Mouse (Mus musculus): ENCODE results near the gene G6pc3.
"Not testable (repeated sequence)": the region's sequence is repeated elsewhere in the genome, so short reads cannot be mapped to it uniquely, and the experiment has no call there.

G6pc3 gene

DNA sequence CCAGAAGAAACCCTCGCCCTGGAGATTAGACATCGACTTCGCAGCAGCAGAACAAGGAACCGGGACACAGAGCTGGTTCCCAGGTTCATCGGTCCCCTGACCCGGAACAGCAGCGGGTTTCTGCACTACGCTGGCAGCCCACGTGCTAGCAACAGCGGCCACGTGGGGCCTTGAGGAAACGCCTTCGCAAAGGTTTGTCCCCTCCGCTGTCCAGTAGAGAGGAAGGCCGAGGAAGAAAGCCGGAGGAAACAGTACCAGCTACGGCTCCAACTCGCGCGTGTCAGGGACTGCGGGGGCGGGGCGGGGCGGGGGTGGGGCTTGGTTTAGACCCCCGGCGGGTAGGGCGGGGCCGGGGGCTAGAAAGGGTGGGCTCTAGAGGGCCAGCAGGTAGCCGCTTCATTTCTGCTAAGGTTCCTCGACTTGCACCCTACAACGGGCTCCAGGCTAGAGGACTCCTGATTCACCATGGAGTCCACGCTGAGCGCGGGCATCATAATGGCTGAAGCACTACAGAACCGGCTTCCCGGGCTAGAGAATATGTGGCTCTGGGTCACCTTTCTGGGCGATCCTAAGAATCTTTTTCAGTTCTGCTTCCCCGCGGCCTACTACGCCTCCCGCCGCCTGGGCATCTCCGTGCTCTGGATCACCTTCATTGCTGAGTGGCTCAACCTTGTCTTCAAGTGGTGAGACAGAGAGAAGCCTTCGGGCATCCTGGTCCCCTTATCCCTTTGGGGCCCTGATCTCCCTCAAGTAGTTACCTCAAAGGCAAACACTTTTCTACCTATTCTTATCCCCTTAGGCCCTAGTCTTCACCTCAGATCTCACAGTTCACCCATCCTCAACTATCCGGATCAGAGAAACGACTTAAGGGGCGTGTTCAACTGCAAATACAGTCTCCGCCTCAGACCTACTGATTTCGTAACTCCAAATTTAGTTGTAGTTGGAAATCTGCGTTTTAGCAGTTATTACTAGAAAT is at the start of gene G6pc3:
TSS of gene G6pc3 (plus strand) at position 160 of the 976 bp plus-strand sequence.
- in situ Hi-C loops (cut with MboI; ENCODE audit: low sequenced_read_pairs), result no loop called here

DNA sequence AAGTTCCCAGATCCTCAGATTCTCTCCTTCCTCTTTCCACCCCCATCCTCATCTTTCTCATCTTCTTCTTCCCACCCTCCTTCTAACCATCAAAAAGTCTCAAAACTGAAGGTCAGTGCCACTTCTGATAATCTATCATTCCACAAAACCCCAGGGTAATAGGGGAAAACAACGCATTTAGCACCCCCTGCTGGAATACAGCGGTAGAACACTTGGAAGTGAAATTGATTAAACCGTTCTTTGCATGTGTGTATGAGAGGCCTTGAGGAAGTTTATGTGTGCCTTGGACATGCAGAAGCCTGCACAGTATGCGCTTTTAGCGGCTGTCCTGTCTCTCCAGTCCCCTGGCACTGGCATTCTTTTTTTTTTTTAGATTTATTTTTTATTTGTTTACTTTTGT is 48.9 kb upstream of the G6pc3 start:
- in situ Hi-C loops (cut with MboI; ENCODE audit: low sequenced_read_pairs), result no loop called here

DNA sequence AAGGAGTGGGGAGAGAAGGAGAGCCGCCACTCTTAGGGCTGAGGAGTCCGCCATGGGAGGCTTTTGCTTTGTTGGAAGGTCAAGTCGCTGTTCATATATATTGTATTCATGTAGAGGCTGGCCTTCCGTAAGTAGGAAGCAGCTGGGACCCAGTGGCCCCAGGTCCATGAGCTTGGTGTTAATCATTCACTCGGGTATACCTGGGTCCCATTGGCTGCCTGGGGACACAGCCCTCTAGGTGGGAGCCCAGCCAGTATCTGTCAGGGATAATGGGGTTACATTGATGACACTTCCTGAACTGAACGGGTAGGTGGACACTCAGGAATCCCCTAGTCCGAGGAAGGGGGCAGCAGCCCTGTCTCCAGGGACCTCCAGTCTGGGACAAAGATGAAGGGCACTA is 47.1 kb upstream of the G6pc3 start:
- in situ Hi-C loops (cut with MboI; ENCODE audit: low sequenced_read_pairs), result no loop called here

DNA sequence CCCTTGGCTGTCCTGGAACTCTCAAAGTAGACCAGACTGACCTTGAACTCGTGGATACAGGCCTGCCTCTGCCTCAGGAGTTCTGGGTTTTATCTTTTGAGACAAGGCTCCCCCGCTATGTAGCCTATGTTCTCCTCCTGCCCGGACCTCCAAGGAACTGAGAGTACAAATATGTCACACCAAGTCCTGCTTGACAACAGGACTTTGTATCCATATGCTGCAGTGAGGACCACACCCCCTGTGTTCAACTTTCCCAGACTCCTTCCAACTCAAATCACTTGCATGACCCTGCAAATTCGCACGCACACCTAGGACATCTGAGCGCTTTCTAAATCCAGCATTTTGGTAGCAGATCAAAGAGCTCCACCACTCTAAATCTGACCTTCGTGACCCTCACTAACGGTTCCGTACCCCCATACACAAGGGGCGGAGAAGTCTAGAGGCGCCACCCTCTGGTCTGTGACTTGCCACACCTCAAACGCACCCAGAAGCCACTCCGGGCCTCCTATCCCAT is 44.4 kb upstream of the G6pc3 start:
- in situ Hi-C loops (cut with MboI; ENCODE audit: low sequenced_read_pairs), result no loop called here

DNA sequence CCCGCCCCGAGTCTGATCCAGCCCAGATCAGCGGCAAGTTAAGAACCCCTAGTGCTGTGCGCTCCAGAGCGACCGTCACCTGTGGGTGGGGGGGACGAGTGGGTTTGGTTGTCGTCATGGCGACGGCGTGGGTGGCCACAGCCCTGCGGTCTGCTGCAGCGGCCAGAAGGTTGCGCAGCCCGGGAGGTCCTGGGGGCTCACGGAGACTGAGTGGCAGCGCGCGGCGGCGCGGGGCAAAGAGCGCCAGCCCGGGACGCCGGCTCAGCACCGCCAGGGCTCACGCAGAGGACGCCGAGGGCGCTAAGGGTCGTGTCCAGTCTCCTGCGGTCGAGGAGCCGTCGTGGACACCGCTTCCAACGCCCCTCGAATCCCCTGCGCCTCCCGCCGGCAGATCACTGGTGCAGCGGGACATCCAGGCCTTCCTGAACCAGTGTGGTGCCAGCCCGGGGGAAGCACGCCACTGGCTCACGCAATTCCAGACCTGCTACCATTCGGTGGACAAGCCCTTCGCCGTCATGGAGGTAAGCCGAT is 43.9 kb upstream of the G6pc3 start, which contains the start of gene Nags:
TSS of gene Nags (plus strand) at position 43 of the 531 bp plus-strand sequence.
- in situ Hi-C loops (cut with MboI; ENCODE audit: low sequenced_read_pairs), result no loop called here

DNA sequence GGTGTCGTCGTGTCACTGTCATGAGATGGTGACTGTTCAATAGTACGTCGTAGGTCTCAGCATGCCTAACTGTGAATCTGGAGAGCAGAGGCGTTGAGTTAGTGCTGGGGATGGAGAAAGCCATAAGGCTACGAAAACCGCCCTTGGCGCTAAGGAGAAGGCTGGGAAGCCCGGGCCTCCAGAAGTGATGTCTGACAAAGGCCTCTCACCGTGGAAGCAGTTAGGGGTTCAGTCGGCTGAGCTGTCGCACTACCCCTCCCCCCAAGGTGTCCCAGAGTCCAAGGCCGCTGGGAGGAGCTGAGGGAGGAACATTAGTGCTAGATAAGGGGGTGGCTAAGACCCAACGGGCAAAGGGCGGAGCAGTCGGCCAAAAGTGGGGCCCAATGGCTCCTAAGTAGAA is 43.4 kb upstream of the G6pc3 start:
- in situ Hi-C loops (cut with MboI; ENCODE audit: low sequenced_read_pairs), result no loop called here

DNA sequence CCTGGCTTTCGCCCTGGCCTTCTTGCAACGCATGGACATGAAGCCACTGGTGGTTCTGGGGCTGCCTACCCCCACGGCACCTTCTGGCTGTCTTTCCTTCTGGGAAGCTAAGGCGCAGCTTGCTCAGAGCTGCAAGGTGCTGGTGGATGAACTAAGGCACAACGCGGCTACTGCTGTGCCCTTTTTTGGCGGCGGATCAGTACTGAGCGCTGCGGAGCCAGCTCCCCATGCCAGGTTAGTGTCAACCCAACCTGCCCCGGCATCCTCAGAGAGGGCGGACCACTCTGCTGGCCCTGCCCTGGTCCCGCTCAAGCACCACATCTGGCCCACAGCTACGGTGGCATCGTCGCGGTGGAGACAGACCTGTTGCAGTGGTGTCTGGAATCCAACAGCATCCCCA is 42.9 kb upstream of the G6pc3 start:
- in situ Hi-C loops (cut with MboI; ENCODE audit: low sequenced_read_pairs), result no loop called here

DNA sequence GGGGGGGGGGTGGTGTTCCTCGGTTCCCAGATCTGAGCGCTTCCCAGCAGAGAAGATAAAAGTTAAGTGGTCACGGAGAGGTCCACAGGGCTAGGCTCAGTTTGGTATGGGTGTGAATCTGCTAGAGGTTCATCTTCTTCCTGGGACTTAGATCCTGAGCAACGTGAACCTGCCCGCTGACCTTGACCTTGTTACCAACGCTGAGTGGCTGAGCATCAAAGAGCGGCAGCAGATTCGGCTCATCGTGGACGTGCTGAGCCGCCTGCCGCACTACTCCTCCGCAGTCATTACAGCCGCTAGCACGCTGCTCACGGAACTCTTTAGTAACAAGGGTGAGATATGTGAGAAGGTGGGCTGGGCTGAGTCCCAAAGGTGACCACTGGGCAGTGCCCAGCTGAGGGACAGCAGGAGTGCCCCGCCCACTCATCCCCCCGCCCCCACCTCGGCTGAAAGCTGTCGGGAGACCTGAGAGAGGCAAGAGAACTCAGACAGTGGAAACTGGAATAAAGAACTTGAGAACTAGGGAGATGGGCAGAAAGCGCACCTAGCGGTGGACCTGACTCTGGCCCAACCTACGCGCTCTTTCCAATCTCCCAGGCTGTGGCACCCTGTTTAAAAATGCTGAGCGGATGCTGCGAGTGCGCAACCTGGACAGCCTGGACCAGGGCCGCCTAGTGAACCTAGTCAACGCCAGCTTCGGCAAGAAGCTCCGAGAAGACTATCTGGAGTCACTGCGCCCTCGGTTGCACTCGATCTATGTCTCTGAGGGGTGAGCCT is 42.0 kb upstream of the G6pc3 start:
- in situ Hi-C loops (cut with MboI; ENCODE audit: low sequenced_read_pairs), result no loop called here

DNA sequence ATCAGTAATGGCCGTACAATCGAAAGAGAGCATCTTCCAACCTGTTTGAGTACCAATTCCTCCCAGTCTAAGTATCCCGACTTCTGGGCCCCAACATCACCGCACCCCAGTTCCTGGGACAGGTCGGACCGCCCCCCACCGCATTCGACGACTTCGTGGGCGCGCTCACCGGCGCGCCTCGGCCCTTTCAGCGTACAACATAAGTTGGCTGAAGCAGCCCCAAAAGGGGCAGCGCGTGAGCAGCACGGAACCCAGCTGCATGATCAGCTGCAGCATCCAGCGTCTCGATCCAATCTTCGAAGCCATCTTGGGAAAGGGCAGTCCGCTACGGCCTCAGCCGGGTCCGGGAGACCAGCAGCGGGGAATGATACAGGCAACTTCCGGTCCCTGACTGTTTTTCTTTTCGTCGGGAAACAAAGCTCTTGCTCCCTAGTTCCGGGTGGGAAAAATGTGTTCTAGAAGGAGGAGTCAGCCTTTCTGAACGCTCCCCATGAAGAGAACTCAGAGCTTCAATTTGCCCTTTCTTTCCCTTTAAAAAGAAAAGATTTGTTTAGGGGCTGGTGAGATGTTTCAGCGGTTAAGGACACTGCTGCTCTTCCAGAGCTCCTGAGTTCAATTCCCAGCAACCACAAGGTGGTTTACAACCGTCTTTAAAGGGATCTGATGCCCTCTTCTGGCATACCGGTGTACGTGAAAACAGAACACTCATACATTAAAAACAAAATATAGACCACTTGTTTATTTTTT is 33.2 kb upstream of the G6pc3 start, which contains the start of gene Tmem101:
TSS of gene Tmem101 (minus strand) at position 366 of the 747 bp plus-strand sequence.
- in situ Hi-C loops (cut with MboI; ENCODE audit: low sequenced_read_pairs), result no loop called here

DNA sequence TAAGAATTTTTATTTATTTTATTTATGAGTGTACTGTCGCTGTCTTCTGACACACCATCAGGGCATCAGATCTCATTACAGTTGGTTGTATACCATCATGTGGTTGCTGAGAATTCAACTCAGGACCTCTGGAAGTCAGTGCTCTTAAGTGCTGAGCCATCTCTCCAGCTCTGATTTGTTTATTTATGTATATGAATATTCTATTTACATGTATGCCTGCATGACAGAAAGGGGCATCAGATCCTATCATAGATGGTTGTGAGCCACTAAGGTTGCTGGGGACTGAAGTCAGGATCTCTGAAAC is 32.7 kb upstream of the G6pc3 start:
- in situ Hi-C loops (cut with MboI; ENCODE audit: low sequenced_read_pairs), result no loop called here

DNA sequence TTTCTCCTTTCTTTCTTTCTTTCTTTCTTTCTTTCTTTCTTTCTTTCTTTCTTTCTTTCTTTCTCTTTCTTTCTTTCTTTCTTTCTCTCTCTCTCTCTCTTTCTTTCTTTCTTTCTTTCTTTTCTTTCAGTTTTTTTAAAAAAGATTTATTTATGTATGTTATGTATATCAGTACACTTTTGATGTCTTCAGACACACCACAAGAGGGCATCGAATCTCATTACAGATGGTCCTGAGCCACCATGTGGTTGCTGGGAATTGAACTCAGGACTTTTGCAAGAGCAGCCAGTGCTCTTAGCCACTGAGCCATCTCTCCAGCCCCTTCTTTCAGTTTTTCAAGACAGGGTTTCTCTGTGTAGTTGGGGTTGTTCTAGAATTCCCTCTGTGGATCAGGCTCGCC is 31.4 kb upstream of the G6pc3 start:
- in situ Hi-C loops (cut with MboI; ENCODE audit: low sequenced_read_pairs), result not testable (repeated sequence)

DNA sequence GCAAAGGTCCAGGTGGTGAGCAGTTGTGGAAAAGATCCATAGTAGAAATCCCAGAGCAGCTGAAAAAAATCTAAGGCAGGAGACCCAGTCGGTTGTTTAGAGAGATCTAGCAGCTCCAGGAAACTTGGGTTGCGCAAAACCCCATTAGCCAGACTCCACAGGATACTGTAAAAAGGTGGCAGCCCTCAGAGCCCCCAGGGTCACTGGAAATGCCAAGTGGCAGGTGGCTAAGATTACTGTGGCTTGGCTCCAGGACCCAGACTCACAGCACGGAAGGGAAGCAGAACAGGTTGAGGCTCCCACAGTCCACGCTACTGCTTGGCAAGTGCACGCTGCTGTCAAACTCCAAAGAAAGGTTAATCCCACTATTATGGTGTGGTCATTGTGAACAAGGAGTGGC is 29.6 kb upstream of the G6pc3 start:
- in situ Hi-C loops (cut with MboI; ENCODE audit: low sequenced_read_pairs), result no loop called here

DNA sequence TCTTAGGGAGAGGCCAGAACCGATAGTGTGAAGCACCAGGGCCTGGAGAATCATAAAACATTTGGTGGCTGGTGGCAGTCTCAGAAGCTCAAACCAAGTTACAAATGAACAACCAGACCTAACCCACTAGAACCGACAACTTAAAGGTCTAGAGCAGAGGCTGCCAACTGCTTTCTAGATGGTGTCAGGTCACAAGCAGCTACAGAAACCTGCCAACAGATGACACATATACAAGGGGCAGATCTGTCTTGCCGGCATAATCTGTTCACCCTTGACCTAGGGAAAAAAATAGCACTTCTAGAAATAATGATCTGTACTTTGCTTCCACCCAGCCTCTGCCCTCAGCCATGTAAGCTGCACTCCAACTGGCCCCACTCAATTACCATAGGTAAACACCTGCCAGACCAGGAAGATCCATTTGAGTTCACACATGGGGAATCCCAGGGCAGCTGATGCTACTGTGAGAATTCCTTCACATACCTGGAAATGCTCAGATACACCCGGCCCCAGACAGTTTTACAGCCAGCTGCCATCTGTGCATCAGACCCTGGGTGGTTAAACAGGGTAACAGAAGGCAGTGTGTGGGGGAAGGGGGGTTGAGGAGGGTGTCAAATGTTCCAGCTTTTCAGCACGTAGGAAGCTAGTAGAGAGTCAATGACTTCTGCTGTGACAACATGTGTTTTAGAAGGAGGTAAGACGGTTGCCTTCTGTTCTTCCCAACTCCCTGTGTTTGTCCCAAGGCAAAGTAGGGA is 23.3 kb upstream of the G6pc3 start:
- in situ Hi-C loops (cut with MboI; ENCODE audit: low sequenced_read_pairs), result no loop called here

DNA sequence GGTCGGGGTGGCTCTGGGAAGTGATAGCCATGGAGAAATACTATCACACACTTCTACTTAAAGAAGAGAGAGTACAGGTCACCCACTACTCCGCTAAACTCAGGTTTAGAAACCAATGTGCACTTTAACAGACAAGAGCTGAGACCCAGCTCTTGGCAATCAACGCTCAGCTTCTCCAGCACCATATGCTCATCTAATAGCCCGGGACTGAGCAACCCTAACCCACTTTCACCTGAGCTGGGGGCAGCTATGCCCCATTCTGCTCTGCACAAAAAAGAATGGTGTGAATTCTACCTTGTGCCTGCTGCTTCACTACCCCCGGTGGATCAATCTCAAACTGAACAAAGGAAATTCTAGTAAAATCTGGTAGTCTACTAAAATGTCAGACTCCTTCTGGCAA is 21.9 kb upstream of the G6pc3 start:
- in situ Hi-C loops (cut with MboI; ENCODE audit: low sequenced_read_pairs), result no loop called here

DNA sequence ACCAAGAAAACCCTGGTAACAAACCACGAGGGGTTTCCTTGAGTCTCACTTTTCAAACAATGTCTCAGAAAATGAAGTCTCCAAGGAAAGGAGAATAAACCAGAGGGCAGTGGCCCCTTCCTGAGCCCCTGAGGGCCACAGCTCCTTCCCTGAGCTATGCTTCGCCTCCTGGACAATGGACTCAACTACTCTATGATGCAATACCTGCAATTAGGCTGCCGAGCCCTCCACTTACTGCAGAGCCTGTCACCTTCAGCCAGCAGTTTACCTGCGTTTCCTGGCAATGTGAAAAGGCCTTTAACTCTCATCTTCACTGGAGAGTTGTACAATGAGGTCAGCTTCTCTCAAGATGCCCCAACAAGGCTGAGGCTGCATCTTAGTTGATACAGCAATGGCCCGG is 20.7 kb upstream of the G6pc3 start:
- in situ Hi-C loops (cut with MboI; ENCODE audit: low sequenced_read_pairs), result no loop called here

DNA sequence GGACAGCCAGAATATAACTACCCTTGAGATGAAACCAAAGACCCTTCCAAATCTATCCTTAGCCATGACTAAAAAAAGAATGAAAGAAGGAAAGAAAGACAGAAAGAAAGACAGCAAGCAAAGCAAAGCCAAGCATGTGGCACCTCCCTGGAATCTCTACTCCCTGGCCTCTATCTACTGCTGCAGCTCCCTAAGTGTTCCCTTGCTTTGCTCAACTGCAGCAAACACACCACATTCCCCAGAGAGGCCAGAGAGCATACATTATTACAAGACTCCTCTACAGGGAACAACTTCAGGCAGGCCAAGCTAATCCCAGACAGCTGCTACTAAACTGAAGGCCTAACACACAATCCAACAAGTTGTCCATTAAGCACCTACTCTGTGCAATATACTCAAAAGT is 9.6 kb upstream of the G6pc3 start:
- in situ Hi-C loops (cut with MboI; ENCODE audit: low sequenced_read_pairs), result no loop called here

DNA sequence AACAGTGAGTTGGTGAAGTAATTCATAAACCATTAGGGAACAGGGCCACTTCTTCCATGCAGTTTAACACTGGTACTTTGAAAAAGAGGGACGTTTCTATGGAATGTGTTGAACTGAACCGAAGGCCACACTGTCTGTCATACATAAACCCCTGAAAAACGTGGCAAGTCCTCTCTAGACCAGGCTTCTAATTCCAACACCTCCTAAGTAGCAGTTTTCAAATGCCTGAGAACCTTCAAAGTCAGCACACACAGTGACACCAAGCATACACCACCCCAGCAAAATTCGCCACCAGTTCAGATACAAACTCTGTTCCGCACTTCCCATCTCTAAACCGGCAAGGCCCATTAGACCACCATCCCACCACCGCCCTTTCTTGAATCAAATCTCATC is 5.2 kb upstream of the G6pc3 start:
- in situ Hi-C loops (cut with MboI; ENCODE audit: low sequenced_read_pairs), result no loop called here

DNA sequence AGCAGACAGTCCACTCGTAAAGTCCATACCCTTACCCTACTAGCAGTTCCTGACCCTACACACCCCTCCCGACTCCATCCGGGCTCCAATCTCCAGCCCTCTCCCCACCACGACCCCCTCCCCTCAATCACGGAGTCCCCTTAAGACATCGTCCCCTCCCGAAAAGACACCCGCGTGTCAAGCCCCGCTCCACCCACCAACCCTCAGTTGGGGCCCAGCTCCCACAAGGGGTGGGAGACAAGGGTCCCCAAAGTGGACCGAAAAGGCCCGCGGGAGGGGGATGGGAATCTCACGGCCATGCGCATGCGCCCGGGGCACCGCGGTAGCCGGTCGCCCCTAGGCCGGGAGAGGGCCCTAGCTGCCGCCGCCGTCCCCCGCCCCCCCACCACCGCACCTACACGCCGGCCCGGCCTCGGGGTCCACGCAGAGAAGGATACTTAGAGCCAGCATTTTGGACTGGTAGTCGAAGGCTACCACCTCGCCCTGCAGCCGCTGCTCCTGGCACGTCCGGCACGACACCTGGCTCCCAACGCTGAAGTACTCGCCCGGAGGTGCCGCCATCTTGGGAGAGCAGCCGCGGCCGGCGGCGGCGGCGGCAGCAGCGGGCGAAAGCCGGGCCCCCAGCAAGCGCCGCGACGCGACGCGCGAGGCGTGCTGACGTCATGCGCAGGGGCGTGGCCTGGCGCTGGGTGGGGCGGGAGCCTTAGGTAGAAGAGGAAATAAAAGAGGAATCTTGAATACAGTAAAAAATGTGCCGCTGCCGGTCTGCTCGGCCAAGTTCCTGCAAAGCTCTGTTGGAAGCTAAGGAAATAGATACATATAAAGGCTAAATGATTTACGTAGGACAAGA is 4.5 kb upstream of the G6pc3 start, which contains the start of gene Lsm12:
TSS of gene Lsm12 (minus strand) at position 651 of the 850 bp plus-strand sequence.
- in situ Hi-C loops (cut with MboI; ENCODE audit: low sequenced_read_pairs), result no loop called here

DNA sequence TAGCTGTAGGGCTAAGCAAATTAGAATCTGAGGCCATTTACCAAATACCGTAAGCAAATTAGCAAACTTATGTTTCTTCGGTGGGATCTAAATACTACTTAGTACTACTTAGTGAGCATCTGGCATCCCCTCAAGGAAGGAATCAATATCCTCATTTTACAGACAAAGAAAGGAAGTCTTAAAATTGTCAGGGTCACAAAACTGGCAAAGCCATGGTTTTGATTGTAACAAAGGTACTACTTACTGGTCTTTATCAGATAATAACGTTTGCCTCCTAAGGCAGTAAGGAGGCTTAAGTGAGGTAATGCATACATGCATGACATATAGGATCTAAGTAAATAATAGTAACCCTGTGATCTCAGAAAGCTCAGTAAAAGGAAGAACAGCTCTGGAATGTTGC is 3.7 kb upstream of the G6pc3 start:
- in situ Hi-C loops (cut with MboI; ENCODE audit: low sequenced_read_pairs), result no loop called here

Measured in CH12F3 (cell line).